In the genomic region with DNA sequence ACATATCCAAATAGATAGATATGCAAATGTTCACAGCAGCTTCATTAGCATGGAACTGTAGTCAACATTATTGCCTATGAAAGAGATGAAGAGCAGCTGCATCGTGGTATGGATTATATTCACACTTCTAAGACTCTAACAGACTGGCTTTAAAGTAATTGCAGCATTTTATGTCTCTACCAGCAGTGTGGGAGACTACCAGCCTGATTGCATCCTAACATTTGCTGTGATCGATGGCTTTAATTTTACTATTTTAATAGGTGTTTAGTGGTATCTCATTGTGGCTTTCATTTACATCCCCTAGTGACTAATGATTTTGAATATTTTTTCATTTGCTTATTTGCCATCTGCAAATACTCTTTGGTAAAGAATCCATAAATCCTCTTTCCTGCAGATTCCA, we compare ENCODE assay signal across 15 mouse cellular contexts.
"Had no signal": no experiment of that assay in that cellular context is flagged by ENCODE, and none has a peak within 500 bp of the region (broad histone marks: within the 10 kb centered on the region; RNA-seq: fewer than 3 reads in every experiment).

No protein-coding gene starts in this region.

- H3K36me3 ChIP-seq: limb, embryonic 13.5 days; midbrain, embryonic 10.5 days; midbrain, embryonic 15.5 days had no signal

- DNase-seq: kidney, adult 18-20 months; kidney, postnatal 10 days; kidney, postnatal 4 days; left cerebral cortex, postnatal 4 days; lung, adult 2 months; lung, postnatal 10 days; lung, postnatal 4 days; right cerebral cortex, adult 18-20 months; right cerebral cortex, postnatal 25 days; thymus, postnatal 4 days had no signal

- H3K27ac ChIP-seq: layer of hippocampus, adult 2 months; limb, embryonic 13.5 days; liver, embryonic 14.5 days; midbrain, embryonic 10.5 days; midbrain, embryonic 15.5 days had no signal

- H3K9me3 ChIP-seq: limb, embryonic 13.5 days; midbrain, embryonic 10.5 days; midbrain, embryonic 15.5 days had no signal

- H3K9ac ChIP-seq: limb, embryonic 13.5 days; liver, embryonic 14.5 days; midbrain, embryonic 15.5 days had no signal

- H3K4me1 ChIP-seq: limb, embryonic 13.5 days; midbrain, embryonic 10.5 days; midbrain, embryonic 15.5 days had no signal

- ATAC-seq: midbrain, embryonic 15.5 days had no signal

- H3K4me3 ChIP-seq: layer of hippocampus, adult 2 months; limb, embryonic 13.5 days; midbrain, embryonic 10.5 days; midbrain, embryonic 15.5 days had no signal

- H3K27me3 ChIP-seq: limb, embryonic 13.5 days; midbrain, embryonic 15.5 days had no signal

- H3K4me2 ChIP-seq: limb, embryonic 13.5 days; midbrain, embryonic 15.5 days had no signal
